Mouse (Mus musculus): Measurements from ENCODE around the gene Lrmda. TPM values are rescaled to one million over a fixed set of nuclear protein-coding genes. Genes with fewer than 3 reads are reported as not detected.
A peak's percentile ranks its signal among the peaks of the same experiment; 100 is the strongest.

Gene Lrmda
- polyA plus RNA-seq, 1 experiment from 2014 or later: 0.23 TPM

GRCm38 (mm10) chr14:22744701-22745100 lies 725.2 kb downstream of the Lrmda start:
- DNase-seq (ENCODE audit: low spot score, missing footprints) (peak; percentile 84), ATAC-seq (ENCODE audit: low FRiP score) (no peak)
- no peaks in the 10 kb centered on the region for H3K9me3 ChIP-seq (ENCODE audit: control insufficient read depth, low read length)
- H3K4me1 ChIP-seq (ENCODE audit: control insufficient read depth, insufficient read depth, low read length): peaks cover 16% of the 10 kb centered on the region
- no peak overlapping the region for H3K9ac ChIP-seq (ENCODE audit: low read length)
- H3K36me3 ChIP-seq (ENCODE audit: control insufficient read depth, insufficient read depth, low read length): no peaks in the 10 kb centered on the region
- no peak overlapping the region for H3K27ac ChIP-seq (ENCODE audit: low read depth, low read length)
- H3K4me3 ChIP-seq (ENCODE audit: low read depth, low read length): no peak overlapping the region
- WGBS: 24% methylated on average over 5 of the region's 5 CpGs
- peaks cover 3% of the 10 kb centered on the region; the same call in 1 of the 2 replicates for H3K27me3 ChIP-seq (ENCODE audit: control insufficient read depth, insufficient read depth, low read length)
- H3K4me2 ChIP-seq: no peak overlapping the region

GRCm38 (mm10) chr14:22745263-22745881 lies 725.9 kb downstream of the Lrmda start:
- Histone ChIP-seq H3K27me3 (ENCODE audit: control insufficient read depth, insufficient read depth, low read length) (no peaks in the 10 kb centered on the region), H3K9me3 (ENCODE audit: control insufficient read depth, low read length) (no peaks in the 10 kb centered on the region), H3K4me2 (no peak overlapping the region), H3K4me3 (ENCODE audit: low read depth, low read length) (no peak overlapping the region), H3K9ac (ENCODE audit: low read length) (no peak overlapping the region), H3K36me3 (ENCODE audit: control insufficient read depth, insufficient read depth, low read length) (no peaks in the 10 kb centered on the region), H3K4me1 (ENCODE audit: control insufficient read depth, insufficient read depth, low read length) (peaks cover 16% of the 10 kb centered on the region), H3K27ac (ENCODE audit: low read depth, low read length) (peak overlapping the region; percentile 2; the same call in 1 of the 2 replicates)
- DNase-seq (ENCODE audit: low spot score, missing footprints): peak; percentile 85
- WGBS: 58% methylated on average over 1 of the region's 1 CpGs
- no peak for ATAC-seq (ENCODE audit: low FRiP score)

- ATAC-seq (ENCODE audit: low FRiP score): peak; percentile 74
Observed at GRCm38 (mm10) chr14:22745882-22746480, 726.5 kb downstream of the Lrmda start.

GRCm38 (mm10) chr14:22747816-22748215 lies 728.3 kb downstream of the Lrmda start:
- H3K4me2 ChIP-seq: no peak overlapping the region
- no peaks in the 10 kb centered on the region for H3K9me3 ChIP-seq (ENCODE audit: control insufficient read depth, low read length)
- DNase-seq (ENCODE audit: low spot score, missing footprints): peak; percentile 73
- WGBS: 95% methylated on average over 5 of the region's 5 CpGs
- no peak overlapping the region for H3K27ac ChIP-seq (ENCODE audit: low read depth, low read length)
- H3K9ac ChIP-seq (ENCODE audit: low read length): no peak overlapping the region
- H3K4me3 ChIP-seq (ENCODE audit: low read depth, low read length): no peak overlapping the region
- no peaks in the 10 kb centered on the region for H3K27me3 ChIP-seq (ENCODE audit: control insufficient read depth, insufficient read depth, low read length)
- H3K4me1 ChIP-seq (ENCODE audit: control insufficient read depth, insufficient read depth, low read length): peaks cover 16% of the 10 kb centered on the region
- no peak for ATAC-seq (ENCODE audit: low FRiP score)
- no peaks in the 10 kb centered on the region for H3K36me3 ChIP-seq (ENCODE audit: control insufficient read depth, insufficient read depth, low read length)

More at GRCm38 (mm10) chr14:22745882-22746480, 726.5 kb downstream of the Lrmda start:
- no peak overlapping the region for H3K4me2 ChIP-seq
- H3K9ac ChIP-seq (ENCODE audit: low read length): no peak overlapping the region; the same call in 1 of the 2 replicates
- peaks cover 16% of the 10 kb centered on the region for H3K4me1 ChIP-seq (ENCODE audit: control insufficient read depth, insufficient read depth, low read length)
- 2% methylated on average over 5 of the region's 5 CpGs for WGBS
- DNase-seq (ENCODE audit: low spot score, missing footprints): peak; percentile 92
- no peaks in the 10 kb centered on the region for H3K36me3 ChIP-seq (ENCODE audit: control insufficient read depth, insufficient read depth, low read length)
- H3K4me3 ChIP-seq (ENCODE audit: low read depth, low read length): no peak overlapping the region
- H3K27ac ChIP-seq (ENCODE audit: low read depth, low read length): peak overlapping the region; percentile 2; the same call in 1 of the 2 replicates
- no peaks in the 10 kb centered on the region for H3K9me3 ChIP-seq (ENCODE audit: control insufficient read depth, low read length)
- no peaks in the 10 kb centered on the region for H3K27me3 ChIP-seq (ENCODE audit: control insufficient read depth, insufficient read depth, low read length)

- H3K9me3 ChIP-seq (ENCODE audit: control insufficient read depth, low read length): no peaks in the 10 kb centered on the region
- DNase-seq (ENCODE audit: low spot score, missing footprints): peak; percentile 39
- no peak overlapping the region for H3K4me3 ChIP-seq (ENCODE audit: low read depth, low read length)
- H3K36me3 ChIP-seq (ENCODE audit: control insufficient read depth, insufficient read depth, low read length): no peaks in the 10 kb centered on the region
- no peak overlapping the region for H3K4me2 ChIP-seq
- peaks cover 11% of the 10 kb centered on the region for H3K4me1 ChIP-seq (ENCODE audit: control insufficient read depth, insufficient read depth, low read length)
- no peak for ATAC-seq (ENCODE audit: low FRiP score)
- H3K27me3 ChIP-seq (ENCODE audit: control insufficient read depth, insufficient read depth, low read length): no peaks in the 10 kb centered on the region
- no peak overlapping the region for H3K9ac ChIP-seq (ENCODE audit: low read length)
- no peak overlapping the region for H3K27ac ChIP-seq (ENCODE audit: low read depth, low read length)
Observed at GRCm38 (mm10) chr14:22750409-22750808, 730.9 kb downstream of the Lrmda start.

- H3K4me1 ChIP-seq (ENCODE audit: control insufficient read depth, insufficient read depth, low read length): peaks cover 3% of the 10 kb centered on the region
- no peak overlapping the region for H3K27ac ChIP-seq (ENCODE audit: low read depth, low read length)
- 88% methylated on average over 10 of the region's 10 CpGs for WGBS
- no peak overlapping the region for H3K4me3 ChIP-seq (ENCODE audit: low read depth, low read length)
- no peaks in the 10 kb centered on the region for H3K9me3 ChIP-seq (ENCODE audit: control insufficient read depth, low read length)
- peak; percentile 37 for DNase-seq (ENCODE audit: low spot score, missing footprints)
- no peak overlapping the region for H3K4me2 ChIP-seq
- H3K27me3 ChIP-seq (ENCODE audit: control insufficient read depth, insufficient read depth, low read length): no peaks in the 10 kb centered on the region
- H3K9ac ChIP-seq (ENCODE audit: low read length): no peak overlapping the region
- no peaks in the 10 kb centered on the region for H3K36me3 ChIP-seq (ENCODE audit: control insufficient read depth, insufficient read depth, low read length)
- no peak for ATAC-seq (ENCODE audit: low FRiP score)
Observed at GRCm38 (mm10) chr14:22751290-22751689, 731.8 kb downstream of the Lrmda start.

GRCm38 (mm10) chr14:22754633-22755032 lies 735.1 kb downstream of the Lrmda start:
- Histone ChIP-seq H3K4me1 (ENCODE audit: control insufficient read depth, insufficient read depth, low read length) (no peaks in the 10 kb centered on the region), H3K9ac (ENCODE audit: low read length) (no peak overlapping the region), H3K36me3 (ENCODE audit: control insufficient read depth, insufficient read depth, low read length) (no peaks in the 10 kb centered on the region), H3K4me3 (ENCODE audit: low read depth, low read length) (no peak overlapping the region), H3K9me3 (ENCODE audit: control insufficient read depth, low read length) (no peaks in the 10 kb centered on the region), H3K27ac (ENCODE audit: low read depth, low read length) (no peak overlapping the region), H3K4me2 (no peak overlapping the region), H3K27me3 (ENCODE audit: control insufficient read depth, insufficient read depth, low read length) (no peaks in the 10 kb centered on the region)
- DNase-seq (ENCODE audit: low spot score, missing footprints) (no peak), ATAC-seq (ENCODE audit: low FRiP score) (no peak)
- WGBS: 88% methylated on average over 5 of the region's 5 CpGs

GRCm38 (mm10) chr14:22757493-22757892 lies 738.0 kb downstream of the Lrmda start:
- no peak overlapping the region for H3K4me2 ChIP-seq
- H3K36me3 ChIP-seq (ENCODE audit: control insufficient read depth, insufficient read depth, low read length): no peaks in the 10 kb centered on the region
- H3K27ac ChIP-seq (ENCODE audit: low read depth, low read length): no peak overlapping the region
- WGBS: 93% methylated on average over 3 of the region's 3 CpGs
- H3K27me3 ChIP-seq (ENCODE audit: control insufficient read depth, insufficient read depth, low read length): no peaks in the 10 kb centered on the region
- ATAC-seq (ENCODE audit: low FRiP score): no peak
- H3K9me3 ChIP-seq (ENCODE audit: control insufficient read depth, low read length): no peaks in the 10 kb centered on the region
- peak; percentile 26 for DNase-seq (ENCODE audit: low spot score, missing footprints)
- no peaks in the 10 kb centered on the region for H3K4me1 ChIP-seq (ENCODE audit: control insufficient read depth, insufficient read depth, low read length)
- H3K4me3 ChIP-seq (ENCODE audit: low read depth, low read length): no peak overlapping the region
- H3K9ac ChIP-seq (ENCODE audit: low read length): no peak overlapping the region

- 47% methylated on average over 2 of the region's 2 CpGs for WGBS
Observed at GRCm38 (mm10) chr14:22759216-22759615, 739.7 kb downstream of the Lrmda start.

More at GRCm38 (mm10) chr14:22759216-22759615, 739.7 kb downstream of the Lrmda start:
- H3K4me3 ChIP-seq (ENCODE audit: low read depth, low read length): no peak overlapping the region
- H3K9ac ChIP-seq (ENCODE audit: low read length): no peak overlapping the region
- no peaks in the 10 kb centered on the region for H3K27me3 ChIP-seq (ENCODE audit: control insufficient read depth, insufficient read depth, low read length)
- H3K27ac ChIP-seq (ENCODE audit: low read depth, low read length): no peak overlapping the region
- no peaks in the 10 kb centered on the region for H3K36me3 ChIP-seq (ENCODE audit: control insufficient read depth, insufficient read depth, low read length)
- DNase-seq (ENCODE audit: low spot score, missing footprints) (peak; percentile 62), ATAC-seq (ENCODE audit: low FRiP score) (no peak)
- no peak overlapping the region for H3K4me2 ChIP-seq
- H3K4me1 ChIP-seq (ENCODE audit: control insufficient read depth, insufficient read depth, low read length): no peaks in the 10 kb centered on the region
- H3K9me3 ChIP-seq (ENCODE audit: control insufficient read depth, low read length): no peaks in the 10 kb centered on the region

All from midbrain, embryonic 11.5 days (tissue).